Mouse (Mus musculus) large intestine, adult 2 months (tissue): ENCODE results near the gene Fryl. TPM values are rescaled to one million over a fixed set of nuclear protein-coding genes. Genes with fewer than 3 reads are reported as not detected.

Source experiments
- DNase-seq: peaks from one replicate; pipeline ENCODE4 v3.0.0-alpha.2; 2012; ENCODE audit warnings: low read depth, low spot score
- whole genome bisulfite sequencing: fragments of 180-500 bp; shearing (Covaris S2); methylation state at CpG from one replicate; pipeline ENCODE4 v1.1.7; 2018; 5-methylcytosine and 5-hydroxymethylcytosine counted together
- polyA plus RNA-seq: library from polyadenylated mRNA; depleted of rRNA; stranded (reverse); fragments of >200 nt; gene quantifications from 2 replicates; pipeline ENCODE4 v1.2.3, GENCODE M21; 2012; rRNA removed

Gene Fryl
- polyA plus RNA-seq, 1 experiment, result 45.5 TPM

GRCm38 (mm10) chr5:72994424-72994823 is 262.0 kb downstream of the Fryl start:
- no peak for DNase-seq
- WGBS, result 73% methylated on average over 8 of the region's 8 CpGs

- no peak for DNase-seq
- 80% methylated on average over 1 of the region's 1 CpGs for WGBS
These were observed 263.9 kb downstream of the Fryl start for GRCm38 (mm10) chr5:72992474-72992873.

GRCm38 (mm10) chr5:72989756-72990155 is 266.7 kb downstream of the Fryl start:
- DNase-seq, result no peak
- WGBS, result 49% methylated on average over 8 of the region's 8 CpGs

- no peak for DNase-seq
- 77% methylated on average over 7 of the region's 7 CpGs for WGBS
These were observed 268.6 kb downstream of the Fryl start for GRCm38 (mm10) chr5:72987786-72988185.

GRCm38 (mm10) chr5:72984091-72984490 is 272.3 kb downstream of the Fryl start:
- peak; percentile 28 for DNase-seq
- WGBS, result 4% methylated on average over 2 of the region's 2 CpGs

- DNase-seq, result no peak
- WGBS, result 78% methylated on average over 4 of the region's 4 CpGs
These were observed 279.9 kb downstream of the Fryl start for GRCm38 (mm10) chr5:72976539-72976938.

DNA sequence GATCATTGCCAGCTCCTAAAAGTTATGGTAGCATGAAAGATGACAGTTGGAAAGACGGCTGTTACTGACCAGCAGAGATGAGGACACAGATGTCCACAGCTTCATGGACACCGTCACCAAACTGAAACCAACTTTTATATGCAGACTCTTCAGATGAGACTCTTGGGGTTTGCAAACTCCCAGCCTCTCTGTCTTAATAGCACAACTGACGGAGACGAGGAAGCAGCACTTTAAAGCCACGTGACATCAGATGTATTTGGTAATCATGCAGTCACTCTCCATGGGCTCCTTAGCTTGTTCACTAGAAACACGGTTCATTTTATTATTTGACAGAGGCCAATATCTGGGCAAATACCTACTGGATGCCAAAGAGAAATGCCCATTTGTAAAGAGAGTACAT is 280.4 kb downstream of the Fryl start:
- WGBS, result 88% methylated on average over 6 of the region's 6 CpGs
- no peak for DNase-seq

- 97% methylated on average over 7 of the region's 7 CpGs for WGBS
- DNase-seq, result no peak
These were observed 281.8 kb downstream of the Fryl start, which contains the start of gene Gm10135 for GRCm38 (mm10) chr5:72974602-72975001. Gene Gm10135 (minus strand): TSS chr5:72974702.

DNA sequence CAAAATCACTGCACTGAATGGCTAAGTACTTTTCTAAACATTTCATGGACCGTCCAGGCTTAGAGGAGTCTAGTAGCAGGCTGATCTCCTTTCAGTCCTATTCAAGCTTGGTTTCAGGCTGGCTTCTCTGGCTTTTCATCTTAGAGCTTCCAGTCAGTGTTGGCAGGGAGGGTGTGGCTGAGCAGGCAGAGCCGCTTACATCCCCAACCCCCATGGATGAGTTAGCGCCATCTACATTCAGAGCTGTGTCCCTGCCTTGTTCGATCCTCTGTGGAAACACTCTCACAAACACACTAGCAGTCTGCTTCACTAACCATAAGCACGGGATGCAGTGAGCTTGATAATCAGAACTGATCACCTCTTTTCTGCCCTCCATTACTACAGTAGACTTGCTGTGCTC is 283.5 kb downstream of the Fryl start:
- no peak for DNase-seq
- 66% methylated on average over 5 of the region's 5 CpGs for WGBS

GRCm38 (mm10) chr5:72972435-72972834 is 284.0 kb downstream of the Fryl start:
- no peak for DNase-seq
- 77% methylated on average over 4 of the region's 4 CpGs for WGBS

Other genes with a start within 250 kb of the Fryl start
- 1.6 and 2.0 TPM in 2 replicates for gene Slc10a4, start 249.7 kb downstream of the Fryl start, polyA plus RNA-seq
- gene Ociad1, start 36.2 kb upstream of the Fryl start, polyA plus RNA-seq, result 50.7 and 59.5 TPM in 2 replicates
- gene Ociad2, start 84.4 kb upstream of the Fryl start, polyA plus RNA-seq, result 16.8 and 19.2 TPM in 2 replicates
- 0.32 and 0.36 TPM in 2 replicates for gene Cwh43, start 149.5 kb upstream of the Fryl start, polyA plus RNA-seq
- 3.9 and 5.4 TPM in 2 replicates for gene Dcun1d4, start 224.4 kb upstream of the Fryl start, polyA plus RNA-seq